Mouse (Mus musculus) MEL (cell line): ENCODE measurements around the gene Zfp652. TPM values are rescaled to one million over a fixed set of nuclear protein-coding genes. Genes with fewer than 3 reads are reported as not detected.

Source experiments
- DNase-seq: peaks from one replicate; pipeline ENCODE4 v3.0.0; 2011; ENCODE audit warnings: low read depth, low spot score
- H3K27ac ChIP-seq: 2 replicates; pipeline ENCODE4 v1.5.1; 2012; ENCODE audit warnings: low read depth, mild to moderate bottlenecking, control low read depth, low read length, moderate library complexity; ENCODE audit not compliant: control insufficient read depth
- H3K27me3 ChIP-seq, 2 experiments: fragments of 150-350 bp in 1 of 2; sonication (generic) in 1 of 2; 2 replicates each; pipeline ENCODE4 v1.6.1; 2012; ENCODE audit warnings: low read length in 2 of 2, mild to moderate bottlenecking in 2 of 2, improper control_type of control experiment in 1 of 2, moderate library complexity in 1 of 2; ENCODE audit not compliant: insufficient read depth in 2 of 2, control insufficient read depth in 1 of 2
- H3K36me3 ChIP-seq, 2 experiments: 2 replicates each; pipeline ENCODE4 v1.6.1; 2012 to 2014; ENCODE audit warnings: low read length in 2 of 2, improper control_type of control experiment in 1 of 2, inconsistent platforms in 1 of 2, mild to moderate bottlenecking in 1 of 2; ENCODE audit not compliant: insufficient read depth in 2 of 2, control insufficient read depth in 1 of 2
- H3K4me1 ChIP-seq, 2 experiments: fragments of 150-350 bp in 1 of 2; sonication (generic) in 1 of 2; 2 replicates each; pipeline ENCODE4 v1.6.1; 2012; ENCODE audit warnings: low read length in 2 of 2, improper control_type of control experiment in 1 of 2, mild to moderate bottlenecking in 1 of 2; ENCODE audit not compliant: insufficient read depth in 2 of 2, control insufficient read depth in 1 of 2
- H3K4me3 ChIP-seq, 2 experiments: fragments of 150-350 bp in 1 of 2; sonication (generic) in 1 of 2; 2 replicates each; pipeline ENCODE4 v1.5.1; 2012; ENCODE audit warnings: low read depth in 2 of 2, low read length in 2 of 2, mild to moderate bottlenecking in 2 of 2, moderate library complexity in 2 of 2, control low read depth in 1 of 2, improper control_type of control experiment in 1 of 2; ENCODE audit not compliant: control insufficient read depth in 1 of 2, insufficient read depth in 1 of 2
- H3K79me2 ChIP-seq: 2 replicates; pipeline ENCODE4 v1.6.1; 2012; ENCODE audit warnings: mild to moderate bottlenecking, low read length, moderate library complexity; ENCODE audit not compliant: control insufficient read depth, poor library complexity, insufficient read depth
- H3K9ac ChIP-seq: 2 replicates; pipeline ENCODE4 v1.6.1; 2012; ENCODE audit warnings: low read depth, mild to moderate bottlenecking, control low read depth, low read length, moderate library complexity; ENCODE audit not compliant: control insufficient read depth, poor library complexity, severe bottlenecking
- H3K9me3 ChIP-seq: fragments of 150-350 bp; sonication (generic); replicated peaks from 2 replicates; pipeline ENCODE4 v1.6.1; 2012; ENCODE audit warnings: mild to moderate bottlenecking, low read length, improper control_type of control experiment, moderate library complexity; ENCODE audit not compliant: insufficient read depth
- BHLHE40 ChIP-seq: IDR thresholded peaks from 2 replicates; pipeline ENCODE4 v1.6.1; 2012; ENCODE audit warnings: low read depth, mild to moderate bottlenecking, inconsistent platforms, low read length, improper control_type of control experiment, borderline replicate concordance
- ETS1 ChIP-seq: IDR thresholded peaks from 2 replicates; pipeline ENCODE4 v1.6.1; 2012; ENCODE audit warnings: low read depth, mild to moderate bottlenecking, inconsistent platforms, low read length, improper control_type of control experiment, moderate library complexity
- GATA1 ChIP-seq: IDR thresholded peaks from 2 replicates; pipeline ENCODE4 v1.6.1; 2011; ENCODE audit warnings: low read depth, low read length, improper control_type of control experiment
- JUND ChIP-seq: IDR thresholded peaks from 2 replicates; pipeline ENCODE4 v1.6.1; 2011; ENCODE audit warnings: low read depth, mild to moderate bottlenecking, improper control_type of control experiment, low read length
- KAT2A ChIP-seq: conservative IDR thresholded peaks from 2 replicates; pipeline ENCODE4 v1.6.1; 2012; ENCODE audit warnings: low read depth, low read length, improper control_type of control experiment, inconsistent platforms
- MXI1 ChIP-seq: IDR thresholded peaks from 2 replicates; pipeline ENCODE4 v1.6.1; 2011; ENCODE audit warnings: mild to moderate bottlenecking, low read depth, low read length, improper control_type of control experiment
- MYB ChIP-seq: IDR thresholded peaks from 2 replicates; pipeline ENCODE4 v1.6.1; 2011; ENCODE audit warnings: mild to moderate bottlenecking, low read depth, low read length, improper control_type of control experiment
- NELFE ChIP-seq: IDR thresholded peaks from 2 replicates; pipeline ENCODE4 v1.6.1; 2011; ENCODE audit warnings: low read depth, low read length, improper control_type of control experiment
- NRF1 ChIP-seq: IDR thresholded peaks from 2 replicates; pipeline ENCODE4 v1.6.1; 2014; ENCODE audit warnings: low read depth, mild to moderate bottlenecking, inconsistent platforms, low read length, improper control_type of control experiment, moderate library complexity; ENCODE audit not compliant: poor library complexity, insufficient read depth, severe bottlenecking
- POLR2A ChIP-seq, 2 experiments: IDR thresholded peaks; 2 replicates each; pipeline ENCODE4 v1.6.1; 2011 to 2012; ENCODE audit warnings: low read length in 2 of 2, mild to moderate bottlenecking in 2 of 2, control low read depth in 1 of 2, improper control_type of control experiment in 1 of 2, low read depth in 1 of 2, moderate library complexity in 1 of 2; ENCODE audit not compliant: control insufficient read depth in 1 of 2, insufficient read depth in 1 of 2, poor library complexity in 1 of 2
- POLR2AphosphoS5 ChIP-seq: IDR thresholded peaks from 2 replicates; pipeline ENCODE4 v1.6.1; 2012; ENCODE audit warnings: low read depth, borderline replicate concordance, mild to moderate bottlenecking, inconsistent platforms, low read length, moderate library complexity, mixed read lengths
- RAD21 ChIP-seq: IDR thresholded peaks from 2 replicates; pipeline ENCODE4 v1.6.1; 2011; ENCODE audit warnings: mild to moderate bottlenecking, low read depth, low read length, improper control_type of control experiment
- RCOR1 ChIP-seq: IDR thresholded peaks from 2 replicates; pipeline ENCODE4 v1.6.1; 2012; ENCODE audit warnings: low read depth, mild to moderate bottlenecking, inconsistent platforms, low read length, improper control_type of control experiment
- SIN3A ChIP-seq: IDR thresholded peaks from 2 replicates; pipeline ENCODE4 v1.6.1; 2012; ENCODE audit warnings: low read length, improper control_type of control experiment, inconsistent platforms
- TBP ChIP-seq: IDR thresholded peaks from 2 replicates; pipeline ENCODE4 v1.8.0; 2011; ENCODE audit warnings: low read depth, low read length, improper control_type of control experiment
- TCF12 ChIP-seq: IDR thresholded peaks from 2 replicates; pipeline ENCODE4 v1.6.1; 2014; ENCODE audit warnings: low read depth, mild to moderate bottlenecking, inconsistent platforms, low read length, improper control_type of control experiment, moderate library complexity
- UBTF ChIP-seq: IDR thresholded peaks from 2 replicates; pipeline ENCODE4 v1.6.1; 2012; ENCODE audit warnings: low read depth, mild to moderate bottlenecking, inconsistent platforms, low read length, improper control_type of control experiment, moderate library complexity, borderline replicate concordance; ENCODE audit not compliant: insufficient read depth
- ZMIZ1 ChIP-seq: IDR thresholded peaks from 2 replicates; pipeline ENCODE4 v1.6.1; 2012; ENCODE audit warnings: low read depth, mild to moderate bottlenecking, inconsistent platforms, low read length, improper control_type of control experiment, moderate library complexity
- ZNF384 ChIP-seq: IDR thresholded peaks from 2 replicates; pipeline ENCODE4 v1.6.1; 2012; ENCODE audit warnings: low read depth, mild to moderate bottlenecking, inconsistent platforms, low read length, improper control_type of control experiment
- polyA plus RNA-seq, 2 experiments: library from polyadenylated mRNA; stranded (reverse) in 1 of 2; unstranded in 1 of 2; fragments of >175 nt in 1 of 2; fragments of >200 nt in 1 of 2; gene quantifications; 2 replicates each; pipeline versions ENCODE4 v1.2.1 to v1.2.4; 2012; ENCODE audit warnings: low replicate concordance in 2 of 2, low read depth in 1 of 2; ENCODE audit not compliant: insufficient read length in 2 of 2, insufficient read depth in 1 of 2, missing spikeins in 1 of 2
- total RNA-seq: library from RNA; depleted of rRNA; stranded (reverse); fragments of 300-350 nt; gene quantifications from 2 replicates; pipeline ENCODE4 v1.2.3, GENCODE M21; 2012

The Zfp652 gene
- total and polyA plus RNA-seq, 3 experiments: 19.3 to 38.5 (median 31.8) TPM

DNA sequence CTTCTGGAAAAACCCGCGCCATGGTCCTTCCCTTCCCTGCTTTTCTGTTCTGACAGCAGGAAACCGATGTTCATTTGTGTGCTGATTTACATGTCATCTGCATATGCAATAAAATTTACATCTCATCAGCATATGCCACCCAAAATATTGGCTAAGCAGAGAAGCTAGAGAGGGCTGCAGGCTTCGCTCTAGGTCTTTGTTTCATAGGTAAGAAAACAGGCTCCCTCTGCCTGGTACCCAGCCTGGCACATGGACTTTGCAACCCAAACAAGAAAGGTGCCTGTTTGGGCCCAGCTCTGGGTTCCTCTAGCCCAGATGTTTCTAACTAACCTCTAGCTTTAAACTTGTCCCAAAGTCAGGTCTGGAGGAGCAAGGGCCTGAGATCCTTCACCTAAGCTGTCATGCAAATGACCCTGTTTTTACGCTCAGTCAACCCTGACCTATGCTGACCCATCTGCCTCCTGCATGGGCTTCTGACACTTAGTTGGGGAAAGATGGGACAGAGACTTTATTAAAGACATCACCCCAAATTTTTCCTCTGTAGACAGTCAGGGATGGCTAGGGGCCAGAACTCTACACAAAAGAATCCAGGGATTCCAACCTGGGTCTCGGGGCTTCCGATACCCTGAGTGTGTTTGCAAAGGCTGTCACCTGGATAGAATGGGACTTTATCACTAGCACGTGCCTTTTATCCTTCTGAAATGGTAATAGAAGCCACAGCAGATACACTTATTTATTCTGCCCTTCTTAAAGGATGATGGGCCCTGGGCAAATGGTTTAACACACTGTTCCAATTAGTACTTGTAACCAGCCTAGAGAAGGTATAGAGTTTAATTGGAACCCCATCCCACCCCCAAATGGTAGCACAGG, 126.8 kb downstream of the Zfp652 start:
- H3K27me3 ChIP-seq: no peaks in the 10 kb centered on the region
- no peak overlapping the region for H3K4me3 ChIP-seq
- H3K4me1 ChIP-seq: peaks cover 20 to 60% of the 10 kb centered on the region in 2 experiments
- H3K9ac ChIP-seq: no peak overlapping the region
- H3K9me3 ChIP-seq: no peaks in the 10 kb centered on the region
- H3K36me3 ChIP-seq: peaks cover 0 to 32% of the 10 kb centered on the region in 2 experiments; a peak in 2 of 4 replicates
- TF ChIP-seq RAD21: no peak
- TF ChIP-seq ZNF384: no peak
- no peak for TF ChIP-seq MXI1
- peak in 1 of 2 experiments; percentile 35; a peak in 1 of 4 replicates for TF ChIP-seq POLR2A (IDR thresholded peaks at IDR 0.05; ENCODE audit: control insufficient read depth in 1 of 2, insufficient read depth in 1 of 2, low read depth in 1 of 2, low read length in 2 of 2, poor library complexity in 1 of 2)
- no peak for TF ChIP-seq GATA1
- TF ChIP-seq MYB: peak; percentile 60
- no peak for TF ChIP-seq TCF12
- peak; percentile 69; the same call in 1 of the 2 replicates for TF ChIP-seq TBP
- no peak for TF ChIP-seq JUND
- TF ChIP-seq NRF1: no peak
- TF ChIP-seq ZMIZ1: no peak
- no peak for TF ChIP-seq KAT2A
- no peak for TF ChIP-seq SIN3A
- TF ChIP-seq BHLHE40: no peak
- no peak for TF ChIP-seq UBTF
- H3K79me2 ChIP-seq: no peaks in the 10 kb centered on the region; the same call in 1 of the 2 replicates
- no peak overlapping the region for H3K27ac ChIP-seq
- peak; percentile 29 for DNase-seq

DNA sequence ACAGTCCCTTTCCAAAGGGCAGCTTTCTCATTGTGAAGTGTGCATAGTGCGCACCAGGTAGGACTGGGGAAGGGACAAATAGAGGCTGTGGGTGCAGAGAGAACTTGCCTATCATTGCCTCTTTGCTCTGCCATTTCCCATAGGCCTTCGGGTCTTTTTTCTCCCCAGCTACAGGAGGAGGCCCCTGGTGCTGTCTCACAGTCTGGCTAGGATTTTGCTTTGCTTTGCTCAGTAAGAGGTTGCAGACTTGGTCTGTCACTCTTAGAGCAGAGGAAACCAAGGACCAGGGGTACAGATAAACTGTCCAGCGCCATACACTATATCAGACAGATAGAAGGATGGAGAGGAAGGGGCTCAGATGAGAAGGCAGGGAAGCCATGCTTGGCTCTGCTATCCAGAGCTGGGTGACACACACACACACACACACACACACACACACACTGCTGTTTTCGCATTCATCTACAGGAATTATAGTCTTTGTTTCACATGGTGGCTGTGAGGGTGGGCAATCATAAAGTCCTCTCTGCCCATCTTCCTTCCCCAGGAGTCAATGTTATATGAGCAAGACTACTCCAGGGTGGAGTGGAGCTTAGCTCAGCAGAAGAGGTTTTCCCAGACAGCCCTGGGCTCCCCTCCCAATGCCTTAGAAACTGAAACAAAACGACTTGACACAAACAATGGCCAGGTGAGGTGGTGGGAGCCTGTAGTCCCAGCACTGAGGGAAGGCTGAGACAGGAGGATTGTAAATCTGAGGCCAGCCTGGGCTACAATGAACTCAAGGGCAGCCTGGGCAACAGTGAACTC, 128.4 kb downstream of the Zfp652 start:
- no peak overlapping the region for H3K9ac ChIP-seq
- no peak for DNase-seq
- TF ChIP-seq BHLHE40 (no peak), NELFE (no peak), ETS1 (no peak), POLR2AphosphoS5 (no peak), SIN3A (0 out of 2 replicates have a peak, but pooled peaks have one; percentile 4), RCOR1 (no peak)
- peaks cover 16 to 57% of the 10 kb centered on the region in 2 experiments for H3K4me1 ChIP-seq
- no peaks in the 10 kb centered on the region for H3K9me3 ChIP-seq
- H3K36me3 ChIP-seq: peaks cover 0 to 26% of the 10 kb centered on the region in 2 experiments; a peak in 2 of 4 replicates
- H3K27ac ChIP-seq: no peak overlapping the region
- H3K4me3 ChIP-seq: no peak overlapping the region
- no peaks in the 10 kb centered on the region; the same call in 1 of the 2 replicates for H3K79me2 ChIP-seq
- H3K27me3 ChIP-seq: no peaks in the 10 kb centered on the region
